Mouse (Mus musculus) heart, embryonic 16.5 days (tissue): ENCODE data around the gene Myzap. TPM values are rescaled to one million over a fixed set of nuclear protein-coding genes. Genes with fewer than 3 reads are reported as not detected.

Experiments
- ATAC-seq: fragments of 200-750 bp; cut with Nextera tagmentation; replicated peaks from 2 replicates; pipeline ENCODE4 v1.8.0; 2017; ENCODE audit warnings: moderate number of reproducible peaks; ENCODE audit not compliant: insufficient read depth, low FRiP score; ENCODE audit errors: extremely low read depth
- H3K27ac ChIP-seq: fragments of 300-500 bp; sonication (generic); 2 replicates; pipeline ENCODE4 v1.5.1; 2014; ENCODE audit warnings: mild to moderate bottlenecking, low read length, control low read depth, moderate library complexity
- H3K27me3 ChIP-seq: fragments of 300-500 bp; sonication (generic); 2 replicates; pipeline ENCODE4 v1.6.1; 2014; ENCODE audit warnings: low read length, mixed read lengths; ENCODE audit not compliant: control insufficient read depth, insufficient read depth
- H3K36me3 ChIP-seq: fragments of 300-500 bp; sonication (generic); 2 replicates; pipeline ENCODE4 v1.6.1; 2014; ENCODE audit not compliant: control insufficient read depth, insufficient read depth
- H3K4me1 ChIP-seq: fragments of 300-500 bp; sonication (generic); 2 replicates; pipeline ENCODE4 v1.6.1; 2014; ENCODE audit warnings: low read length, mixed read lengths; ENCODE audit not compliant: control insufficient read depth, insufficient read depth
- H3K4me2 ChIP-seq: fragments of 300-500 bp; sonication (generic); 2 replicates; pipeline ENCODE4 v1.6.1; 2014; ENCODE audit warnings: low read depth, mild to moderate bottlenecking, control low read depth, low read length
- H3K4me3 ChIP-seq: fragments of 300-500 bp; sonication (generic); 2 replicates; pipeline ENCODE4 v1.5.1; 2014; ENCODE audit warnings: mild to moderate bottlenecking, control low read depth, low read length
- H3K9ac ChIP-seq: fragments of 300-500 bp; sonication (generic); 2 replicates; pipeline ENCODE4 v1.6.1; 2014; ENCODE audit warnings: low read length, control low read depth
- H3K9me3 ChIP-seq: fragments of 300-500 bp; sonication (generic); replicated peaks from 2 replicates; pipeline ENCODE4 v1.6.1; 2016; ENCODE audit warnings: low read length; ENCODE audit not compliant: control insufficient read depth
- WGBS: fragments of 180-500 bp; shearing (Covaris S2); extraction: QIAGEN DNeasy Blood & Tissue Kit; methylation state at CpG from one replicate; pipeline ENCODE4 v1.1.7; 2014; 5-methylcytosine and 5-hydroxymethylcytosine counted together
- polyA plus RNA-seq: library from polyadenylated mRNA; unstranded; fragments of >200 nt; fragmentation: Nextera tagmentation; extraction: Ambion mirVana; gene quantifications from 2 replicates; pipeline ENCODE4 v1.2.1, GENCODE M21; 2015

The Myzap gene
- 168 and 183 TPM in 2 replicates for polyA plus RNA-seq

DNA sequence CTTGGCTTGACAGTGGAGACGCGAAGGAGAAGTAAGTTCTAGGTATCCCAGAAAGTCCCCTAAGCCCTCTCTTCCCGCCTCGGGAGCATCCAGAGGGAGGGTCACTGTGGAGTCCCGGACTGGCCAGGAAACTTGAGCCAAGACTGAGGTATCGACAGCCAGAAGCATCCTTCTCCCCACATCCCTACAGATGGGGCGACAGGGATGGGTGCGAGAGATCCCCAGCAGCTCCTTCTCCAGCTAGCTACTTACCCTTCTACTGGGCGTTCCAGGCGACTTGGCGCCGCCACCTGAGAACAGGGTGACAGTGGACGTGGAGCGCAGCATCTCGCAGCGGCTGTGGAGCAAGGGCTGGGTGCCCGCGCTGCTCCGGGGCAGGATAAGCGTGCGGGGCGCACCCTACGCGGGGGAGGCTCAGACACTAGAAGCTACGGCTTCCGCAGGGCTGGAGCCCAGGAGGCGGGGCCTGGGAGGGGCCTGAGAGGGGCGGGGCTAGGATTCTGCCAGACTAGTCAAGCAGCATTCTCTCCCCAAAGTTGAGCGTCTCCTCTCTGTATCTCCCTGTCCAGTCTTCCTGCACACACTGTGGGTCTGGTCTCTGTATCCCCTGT lies at the start of gene Myzap:
TSS of gene Myzap (minus strand) at position 423 of the 611 bp plus-strand sequence.
- ATAC-seq: peak; percentile 84
- H3K9ac ChIP-seq: peak within 1 kb of the TSS; percentile 94
- WGBS: under 1% methylated on average over 29 of the region's 29 CpGs
- H3K4me1 ChIP-seq: peaks cover 37% of the 10 kb centered on the region
- no peaks in the 10 kb centered on the region for H3K36me3 ChIP-seq
- peak within 1 kb of the TSS; percentile 97 for H3K27ac ChIP-seq
- peak within 1 kb of the TSS; percentile 74 for H3K4me2 ChIP-seq
- H3K9me3 ChIP-seq: no peaks in the 10 kb centered on the region
- H3K27me3 ChIP-seq: no peaks in the 10 kb centered on the region; the same call in 1 of the 2 replicates
- H3K4me3 ChIP-seq: peak within 1 kb of the TSS; percentile 91

DNA sequence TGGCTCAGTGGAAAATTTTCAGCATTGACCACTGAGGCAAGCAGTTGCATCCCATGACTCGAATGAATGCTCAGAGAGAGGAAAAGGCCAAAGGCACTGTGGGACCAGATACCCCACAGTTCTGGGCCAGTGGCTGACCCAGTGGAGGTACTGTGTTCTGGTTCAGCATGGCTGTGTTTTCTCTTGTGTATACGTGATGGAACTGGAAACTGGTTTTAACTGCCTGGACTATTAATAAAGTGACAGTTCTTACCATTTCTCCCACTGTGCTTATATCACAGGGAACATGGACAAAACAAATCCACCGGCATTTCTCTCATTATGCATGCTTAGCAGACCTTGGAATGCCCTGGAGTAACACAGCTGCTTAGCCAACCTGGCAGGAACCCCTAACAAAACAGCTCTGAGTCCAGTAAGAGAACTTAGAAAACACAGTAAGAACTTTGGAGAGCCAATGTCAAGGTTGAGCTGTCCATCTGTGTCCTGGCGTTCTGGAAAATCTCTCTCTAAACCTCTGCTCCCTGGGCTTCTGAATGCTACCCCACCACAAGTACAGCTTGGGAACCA lies 48.3 kb upstream of the Myzap start:
- Histone ChIP-seq H3K27me3 (no peaks in the 10 kb centered on the region), H3K4me1 (no peaks in the 10 kb centered on the region), H3K36me3 (peaks cover 19% of the 10 kb centered on the region), H3K4me2 (no peak overlapping the region), H3K9me3 (peaks cover 8% of the 10 kb centered on the region; the same call in 1 of the 2 replicates), H3K27ac (no peak overlapping the region), H3K4me3 (no peak overlapping the region), H3K9ac (no peak overlapping the region)
- WGBS: 62% methylated on average over 4 of the region's 4 CpGs
- no peak for ATAC-seq

DNA sequence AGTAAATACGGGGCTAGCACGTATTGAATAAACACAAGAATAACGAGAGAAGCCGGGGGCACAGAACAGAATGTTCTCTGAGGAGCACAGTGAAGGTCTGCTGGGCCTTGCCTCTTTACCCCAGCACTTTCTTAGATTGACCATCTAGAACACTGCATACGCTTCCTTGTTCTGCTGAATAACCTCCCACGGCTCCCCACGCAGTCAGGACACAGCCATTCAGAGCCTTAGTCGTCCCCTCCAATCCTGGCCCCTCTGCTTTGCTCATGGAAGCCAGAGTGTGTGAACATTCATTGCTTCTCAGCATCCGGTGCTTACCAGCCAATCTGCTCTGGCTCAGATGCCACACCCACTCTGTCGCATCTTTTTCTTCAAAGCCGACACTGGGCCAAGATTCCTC lies 46.0 kb upstream of the Myzap start:
- no peak for ATAC-seq
- H3K4me1 ChIP-seq: no peaks in the 10 kb centered on the region
- 77% methylated on average over 11 of the region's 11 CpGs for WGBS
- no peaks in the 10 kb centered on the region for H3K27me3 ChIP-seq
- no peak overlapping the region for H3K9ac ChIP-seq
- peaks cover 10% of the 10 kb centered on the region; the same call in 1 of the 2 replicates for H3K9me3 ChIP-seq
- H3K4me2 ChIP-seq: no peak overlapping the region
- no peak overlapping the region for H3K4me3 ChIP-seq
- no peak overlapping the region for H3K27ac ChIP-seq
- peaks cover 12% of the 10 kb centered on the region for H3K36me3 ChIP-seq

DNA sequence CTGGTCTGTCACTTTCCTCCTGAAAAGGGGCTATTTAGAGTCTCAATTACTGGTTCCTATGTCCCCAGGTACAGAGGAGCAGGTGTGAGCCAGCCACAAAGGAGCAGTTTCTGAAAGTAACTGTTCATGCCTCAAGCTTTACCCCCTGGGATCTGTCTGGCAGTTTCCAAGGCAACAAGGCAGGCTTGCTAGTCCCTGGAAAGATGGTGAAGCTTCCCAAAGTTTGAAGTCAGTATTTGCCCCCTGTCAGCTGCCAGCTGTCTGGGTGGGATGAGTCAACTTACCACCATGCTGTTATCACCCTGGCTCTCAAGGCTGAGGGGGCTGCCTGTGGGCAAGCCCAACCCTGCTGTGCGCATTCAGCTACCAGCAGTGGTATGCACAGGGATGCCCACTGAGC lies 44.7 kb upstream of the Myzap start:
- 0 out of 2 replicates have a peak, but pooled peaks cover 5% of the 10 kb centered on the region for H3K9me3 ChIP-seq
- H3K4me3 ChIP-seq: no peak overlapping the region
- H3K36me3 ChIP-seq: no peaks in the 10 kb centered on the region; the same call in 1 of the 2 replicates
- H3K27me3 ChIP-seq: no peaks in the 10 kb centered on the region
- 81% methylated on average over 1 of the region's 1 CpGs for WGBS
- no peak overlapping the region for H3K27ac ChIP-seq
- ATAC-seq: no peak
- H3K9ac ChIP-seq: no peak overlapping the region
- no peak overlapping the region for H3K4me2 ChIP-seq
- H3K4me1 ChIP-seq: no peaks in the 10 kb centered on the region

DNA sequence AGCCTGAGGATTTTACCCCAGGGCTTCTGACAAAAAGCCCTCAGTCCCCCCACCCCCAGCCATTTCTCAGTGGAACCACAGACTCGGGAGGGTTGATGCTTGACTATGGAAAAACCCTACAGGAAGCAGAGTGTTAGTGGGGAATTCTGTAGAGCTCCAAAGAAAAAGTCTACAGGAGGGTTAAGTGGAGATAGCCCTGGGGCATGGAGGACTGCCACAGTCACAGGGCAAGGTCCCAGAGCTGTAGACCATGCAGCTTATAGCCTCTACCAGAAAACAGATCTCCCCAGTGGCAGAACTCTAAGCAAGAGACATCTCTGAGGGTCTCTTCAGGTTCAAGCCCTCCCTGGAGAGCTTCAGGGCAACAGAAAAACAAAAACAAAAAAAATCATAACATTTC lies 43.5 kb upstream of the Myzap start:
- no peaks in the 10 kb centered on the region for H3K4me1 ChIP-seq
- no peak overlapping the region for H3K4me2 ChIP-seq
- WGBS: 62% methylated on average over 1 of the region's 1 CpGs
- peaks cover 7% of the 10 kb centered on the region for H3K36me3 ChIP-seq
- 0 out of 2 replicates have a peak, but pooled peaks cover 5% of the 10 kb centered on the region for H3K9me3 ChIP-seq
- H3K4me3 ChIP-seq: no peak overlapping the region
- H3K27me3 ChIP-seq: no peaks in the 10 kb centered on the region
- no peak overlapping the region for H3K9ac ChIP-seq
- ATAC-seq: no peak
- H3K27ac ChIP-seq: no peak overlapping the region

DNA sequence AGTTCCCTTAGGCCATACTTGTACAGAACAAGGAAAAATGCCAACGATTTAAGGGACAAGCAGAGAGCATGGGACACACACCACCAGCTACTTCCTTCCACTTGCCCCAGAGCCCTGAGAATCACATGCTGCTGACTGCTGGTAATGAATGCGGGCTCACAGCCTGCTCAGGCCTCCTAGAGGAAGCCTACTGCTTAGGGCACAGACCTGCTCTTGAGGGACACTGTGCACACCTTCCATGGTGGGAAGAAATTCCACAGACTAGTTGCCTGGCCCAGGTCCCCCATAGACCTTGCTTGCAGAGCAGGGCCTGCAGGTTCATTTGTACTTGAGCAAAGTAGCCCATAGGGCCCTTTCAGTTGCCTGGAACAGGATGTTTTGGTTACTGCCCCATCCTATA lies 42.8 kb upstream of the Myzap start:
- 96% methylated on average over 2 of the region's 2 CpGs for WGBS
- Histone ChIP-seq H3K27ac (no peak overlapping the region), H3K4me2 (no peak overlapping the region), H3K9ac (no peak overlapping the region), H3K4me3 (no peak overlapping the region), H3K27me3 (no peaks in the 10 kb centered on the region), H3K4me1 (no peaks in the 10 kb centered on the region), H3K36me3 (peaks cover 12% of the 10 kb centered on the region), H3K9me3 (0 out of 2 replicates have a peak, but pooled peaks cover 5% of the 10 kb centered on the region)
- no peak for ATAC-seq

DNA sequence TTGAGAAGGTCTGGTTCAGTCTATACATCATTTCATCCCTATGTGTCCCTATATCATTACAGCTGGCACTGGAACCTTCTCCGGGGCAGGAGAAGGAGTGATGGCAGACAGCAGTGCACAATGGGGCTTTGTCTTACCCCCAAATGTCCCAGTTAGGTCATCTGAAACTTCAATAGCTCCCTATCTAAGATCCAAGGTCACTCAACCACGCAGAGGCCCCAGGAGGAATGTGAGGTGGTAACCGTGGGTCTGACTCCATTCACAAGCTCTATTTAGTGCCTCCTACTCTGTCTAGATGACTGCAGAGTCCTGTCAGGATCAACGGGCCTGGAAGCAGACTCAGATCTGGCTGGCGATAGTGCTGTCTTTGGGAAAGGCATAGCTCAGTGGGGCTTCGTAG lies 36.8 kb upstream of the Myzap start:
- Histone ChIP-seq H3K27me3 (no peaks in the 10 kb centered on the region), H3K4me2 (no peak overlapping the region), H3K9ac (no peak overlapping the region), H3K4me1 (peaks cover 9% of the 10 kb centered on the region), H3K4me3 (no peak overlapping the region), H3K36me3 (peaks cover 13% of the 10 kb centered on the region), H3K9me3 (0 out of 2 replicates have a peak, but pooled peaks cover 3% of the 10 kb centered on the region), H3K27ac (no peak overlapping the region)
- ATAC-seq: no peak
- 41% methylated on average over 6 of the region's 6 CpGs for WGBS

DNA sequence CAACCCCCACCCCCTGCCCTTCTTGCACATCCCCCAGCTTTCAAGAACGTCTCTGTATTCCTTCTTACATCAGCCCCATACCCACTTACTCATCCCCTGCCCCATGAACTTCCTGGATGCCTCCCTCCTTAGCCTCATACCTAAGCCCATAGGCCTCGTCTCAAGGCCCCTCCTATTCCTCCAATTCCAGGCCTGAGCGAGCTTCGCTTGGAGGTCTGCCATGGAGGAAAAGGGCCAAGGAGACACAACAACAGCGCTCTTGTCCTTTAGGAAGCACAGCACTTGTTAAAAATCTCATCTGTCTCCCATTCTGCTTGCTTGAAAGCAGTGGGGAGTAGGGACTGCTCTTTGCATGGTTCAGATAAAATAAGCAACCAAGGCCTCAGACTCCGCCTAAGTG lies 36.1 kb upstream of the Myzap start:
- WGBS: 69% methylated on average over 6 of the region's 6 CpGs
- Histone ChIP-seq H3K4me1 (peaks cover 14% of the 10 kb centered on the region), H3K4me2 (no peak overlapping the region), H3K4me3 (no peak overlapping the region), H3K36me3 (peaks cover 13% of the 10 kb centered on the region), H3K27me3 (no peaks in the 10 kb centered on the region), H3K9me3 (no peaks in the 10 kb centered on the region), H3K9ac (no peak overlapping the region), H3K27ac (no peak overlapping the region)
- no peak for ATAC-seq

DNA sequence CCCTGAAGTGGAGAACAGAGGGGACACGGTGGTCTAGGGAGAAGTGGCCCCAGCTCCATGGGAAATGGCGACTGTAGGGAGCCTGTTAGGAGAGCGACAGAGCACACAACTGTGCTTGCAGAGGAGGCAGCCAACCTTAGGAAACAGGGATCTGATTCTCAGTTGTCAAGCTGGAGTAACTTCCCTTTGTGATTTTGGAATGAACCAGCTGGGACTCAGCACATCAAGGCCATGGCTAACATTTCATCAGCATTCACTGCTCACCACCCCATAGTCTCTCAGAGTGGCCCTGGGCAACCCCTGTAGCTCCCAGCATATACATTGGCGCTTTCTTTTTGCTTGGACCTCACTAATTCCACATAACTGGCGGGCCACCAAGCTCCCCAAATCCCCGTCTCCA lies 33.8 kb upstream of the Myzap start:
- Histone ChIP-seq H3K36me3 (0 out of 2 replicates have a peak, but pooled peaks cover 9% of the 10 kb centered on the region), H3K9ac (no peak overlapping the region), H3K27ac (no peak overlapping the region), H3K4me1 (peaks cover 27% of the 10 kb centered on the region), H3K4me3 (no peak overlapping the region), H3K4me2 (no peak overlapping the region), H3K9me3 (no peaks in the 10 kb centered on the region), H3K27me3 (no peaks in the 10 kb centered on the region)
- 82% methylated on average over 6 of the region's 6 CpGs for WGBS
- ATAC-seq: no peak
